In the genomic region with DNA sequence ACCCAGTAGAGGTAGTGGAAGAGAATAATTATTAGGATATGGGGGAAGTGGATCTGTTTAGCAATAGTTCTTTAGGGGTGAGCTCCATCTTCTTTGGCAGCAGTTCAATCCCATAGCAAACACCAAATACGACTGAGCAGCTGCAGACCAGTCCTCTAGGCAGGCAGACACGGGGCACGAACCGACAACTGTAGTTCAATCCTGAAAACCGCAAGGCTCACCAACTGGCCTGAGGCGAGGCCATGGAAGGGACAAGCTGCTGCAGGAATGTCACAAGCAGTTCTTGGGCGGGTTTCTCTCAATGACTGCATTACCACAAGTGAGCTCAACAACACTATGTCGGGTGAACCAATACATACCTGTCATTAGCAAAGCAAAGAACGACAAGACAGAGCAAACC, we compare ENCODE assay signal across 16 mouse cellular contexts. TPM values are rescaled to one million over a fixed set of nuclear protein-coding genes. Genes with fewer than 3 reads are reported as not detected.
DNase-seq lines count a peak whose midpoint lies in the region; TF ChIP-seq lines count a peak whose summit lies in the region.
"Had no signal": no experiment of that assay in that cellular context is flagged by ENCODE, and none has a peak within 500 bp of the region (broad histone marks: within the 10 kb centered on the region; RNA-seq: fewer than 3 reads in every experiment).

No protein-coding gene starts in this region.

- H3ac ChIP-seq in myocyte (ENCODE audit: control insufficient read depth, insufficient read length), result no peak overlapping the region

- H3K4me2 ChIP-seq in myocyte (ENCODE audit: low read depth), result no peak overlapping the region

- no peaks in the 10 kb centered on the region for H3K36me3 ChIP-seq in myocyte (ENCODE audit: control insufficient read depth, insufficient read depth)
- H3K36me3 ChIP-seq: G1E had no signal

- no peak for DNase-seq in urinary bladder, postnatal 25 days (ENCODE audit: low spot score)
- DNase-seq: adrenal gland, adult 2 months; adrenal gland, adult 8-10 months; adrenal gland, postnatal 10 days; adrenal gland, postnatal 14 days; adrenal gland, postnatal 25 days; adrenal gland, postnatal 36 days; B cell, adult 2 months; cerebellum, adult 11 months; cerebellum, adult 11-12 months; cerebellum, adult 18-20 months; cerebellum, adult 2 months had no signal

- H3K4me3 ChIP-seq in myocyte, result no peak overlapping the region

- no peak for TF ChIP-seq POLR2A in myocyte (IDR thresholded peaks at IDR 0.05; ENCODE audit: insufficient read length, low read depth)

- no peaks in the 10 kb centered on the region for H3K79me2 ChIP-seq in myocyte (ENCODE audit: control insufficient read depth, insufficient read depth)

- peaks cover 19% of the 10 kb centered on the region for H3K27me3 ChIP-seq in myocyte (ENCODE audit: control insufficient read depth, insufficient read depth, insufficient read length)
- H3K27me3 ChIP-seq: Patski had no signal

TF ChIP-seq in myocyte, 11 proteins besides CTCF, POLR2A, EP300 and RAD21:
- TF ChIP-seq E2F4 (IDR thresholded peaks at IDR 0.05; ENCODE audit: insufficient read depth), result no peak
- TF ChIP-seq MYOG (IDR thresholded peaks at IDR 0.05; ENCODE audit: control insufficient read depth in 1 of 3, insufficient read depth in 1 of 3, insufficient read length in 2 of 3, low read depth in 2 of 3), result peak; percentile 31 to 88 (median 78)
- TF ChIP-seq MYOD1 (IDR thresholded peaks at IDR 0.05; ENCODE audit: control insufficient read depth in 1 of 3, insufficient read length in 2 of 3, low read depth in 2 of 3), result peak in 2 of 3 experiments; percentile 33 to 74
- TF ChIP-seq MAX (IDR thresholded peaks at IDR 0.05; ENCODE audit: low read depth), result no peak
- no peak for TF ChIP-seq CEBPB (IDR thresholded peaks at IDR 0.05; ENCODE audit: insufficient read depth, poor library complexity, severe bottlenecking)

RNA-seq across cellular contexts. Expression of a gene that starts 3.7 kb away (rescaled TPM):
- 2.4 TPM for polyA plus RNA-seq in myocyte (2012; fragmentation: generic; extraction: Trizol)
- polyA plus RNA-seq: CD4-positive, CD25-positive, alpha-beta regulatory T cell, adult 4 months; G1E had no signal

RNA-seq across cellular contexts. Expression of a gene that starts 23.7 kb away (rescaled TPM):
- 52.9 TPM for polyA plus RNA-seq in myocyte (2012; fragmentation: generic; extraction: Trizol)

RNA-seq across cellular contexts. Expression of a gene that starts 27.1 kb away (rescaled TPM):
- polyA plus RNA-seq in myocyte (2012; fragmentation: generic; extraction: Trizol), result 14.4 TPM

RNA-seq across cellular contexts. Expression of a gene that starts 41.6 kb away (rescaled TPM):
- polyA plus RNA-seq in myocyte (2012; fragmentation: generic; extraction: Trizol), result 102 TPM

RNA-seq across cellular contexts. Expression of a gene that starts 58.7 kb away (rescaled TPM):
- polyA plus RNA-seq in myocyte (2012; fragmentation: generic; extraction: Trizol), result 72.0 TPM
